Mouse (Mus musculus) brain, embryonic 14.5 days (tissue): Measurements from ENCODE around the gene Ccnl1.

Experiments used
- CTCF ChIP-seq: fragments of 200-500 bp; IDR thresholded peaks from 2 replicates; pipeline ENCODE4 v1.5.1; 2012; ENCODE audit warnings: inconsistent platforms, mild to moderate bottlenecking, moderate library complexity, borderline replicate concordance; ENCODE audit not compliant: insufficient read depth, insufficient read length; ENCODE audit errors: extremely low read depth
- POLR2A ChIP-seq: fragments of 200-500 bp; IDR thresholded peaks from 2 replicates; pipeline ENCODE4 v1.6.1; 2012; ENCODE audit warnings: mild to moderate bottlenecking, inconsistent platforms, borderline replicate concordance; ENCODE audit not compliant: poor library complexity, insufficient read depth, insufficient read length, severe bottlenecking; ENCODE audit errors: extremely low read depth

GRCm38 (mm10) chr3:65941052-65941451, 17.0 kb downstream of the Ccnl1 start:
- no peak for TF ChIP-seq POLR2A
- TF ChIP-seq CTCF: no peak
